Mouse (Mus musculus): ENCODE data around the gene Sik3. TPM values are rescaled to one million over a fixed set of nuclear protein-coding genes. Genes with fewer than 3 reads are reported as not detected.
A peak's percentile ranks its signal among the peaks of the same experiment; 100 is the strongest.

Sik3 gene
- polyA plus RNA-seq, 1 experiment: 46.5 TPM

GRCm38 (mm10) chr9:46235196-46235595 is 222.6 kb downstream of the Sik3 start:
- no peaks in the 10 kb centered on the region for H3K4me1 ChIP-seq (ENCODE audit: control insufficient read depth, insufficient read depth, low read length)
- no peak overlapping the region for H3K4me3 ChIP-seq (ENCODE audit: insufficient read depth, low read length)
- no peak overlapping the region for H3K27ac ChIP-seq (ENCODE audit: insufficient read depth, low read length)
- TF ChIP-seq POLR2A (IDR thresholded peaks at IDR 0.05; ENCODE audit: extremely low read depth, insufficient read depth, low read length): no peak
- no peak for TF ChIP-seq CTCF (IDR thresholded peaks at IDR 0.05; ENCODE audit: extremely low read depth, insufficient read depth, low read length)

- Histone ChIP-seq H3K4me1 (ENCODE audit: control insufficient read depth, insufficient read depth, low read length) (no peaks in the 10 kb centered on the region), H3K27ac (ENCODE audit: insufficient read depth, low read length) (no peak within 1 kb of the TSS), H3K4me3 (ENCODE audit: insufficient read depth, low read length) (no peak within 1 kb of the TSS)
- TF ChIP-seq CTCF (IDR thresholded peaks at IDR 0.05; ENCODE audit: extremely low read depth, insufficient read depth, low read length) (no peak), POLR2A (IDR thresholded peaks at IDR 0.05; ENCODE audit: extremely low read depth, insufficient read depth, low read length) (no peak)
These were observed 222.8 kb downstream of the Sik3 start, which contains the start of gene Apoc3 for GRCm38 (mm10) chr9:46235596-46235648. Gene Apoc3, minus strand, starts transcription at chr9:46235636.

DNA sequence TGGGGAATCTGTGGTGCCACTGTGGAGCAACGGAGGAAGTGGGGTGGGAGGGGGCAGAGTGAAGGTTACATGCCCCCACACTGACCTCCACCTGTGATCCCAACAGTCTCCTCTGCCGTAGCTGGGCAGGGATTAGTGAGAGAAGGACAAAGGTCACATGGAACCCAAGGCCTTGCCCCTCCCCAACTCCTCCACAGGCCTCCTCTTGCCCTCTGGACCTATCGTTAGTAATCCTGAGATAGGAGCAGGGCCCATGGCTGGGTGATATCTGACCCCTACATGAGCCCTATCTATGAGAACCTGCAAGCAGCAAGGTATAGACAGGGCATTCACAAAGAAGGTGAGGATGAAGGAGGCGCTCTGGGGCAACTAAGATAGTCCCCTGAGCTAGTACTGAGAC is 223.0 kb downstream of the Sik3 start:
- TF ChIP-seq POLR2A (IDR thresholded peaks at IDR 0.05; ENCODE audit: extremely low read depth, insufficient read depth, low read length) (no peak), CTCF (IDR thresholded peaks at IDR 0.05; ENCODE audit: extremely low read depth, insufficient read depth, low read length) (no peak)
- no peak overlapping the region for H3K27ac ChIP-seq (ENCODE audit: insufficient read depth, low read length)
- H3K4me3 ChIP-seq (ENCODE audit: insufficient read depth, low read length): no peak overlapping the region
- no peaks in the 10 kb centered on the region for H3K4me1 ChIP-seq (ENCODE audit: control insufficient read depth, insufficient read depth, low read length)

DNA sequence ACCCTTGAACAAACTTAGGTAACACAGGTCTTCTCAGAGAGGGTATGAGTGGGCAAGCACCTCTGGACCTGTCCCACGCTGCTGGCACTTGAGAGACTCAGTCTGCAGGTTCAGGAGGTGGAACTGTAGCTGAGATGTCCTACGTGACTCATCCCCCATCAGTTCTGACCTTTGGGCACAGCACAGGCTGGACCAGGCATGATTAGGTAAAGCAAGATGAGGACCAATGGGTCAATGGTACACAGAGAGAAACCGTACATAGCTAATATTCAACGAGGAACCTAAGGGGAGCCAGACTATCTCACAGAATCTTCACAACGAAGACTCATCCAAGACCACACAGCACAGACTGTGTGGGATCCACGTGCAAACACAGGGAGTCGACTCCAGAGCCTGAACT is 226.2 kb downstream of the Sik3 start:
- TF ChIP-seq POLR2A (IDR thresholded peaks at IDR 0.05; ENCODE audit: extremely low read depth, insufficient read depth, low read length): no peak
- no peak for TF ChIP-seq CTCF (IDR thresholded peaks at IDR 0.05; ENCODE audit: extremely low read depth, insufficient read depth, low read length)
- no peak overlapping the region for H3K4me3 ChIP-seq (ENCODE audit: insufficient read depth, low read length)
- H3K4me1 ChIP-seq (ENCODE audit: control insufficient read depth, insufficient read depth, low read length): no peaks in the 10 kb centered on the region
- H3K27ac ChIP-seq (ENCODE audit: insufficient read depth, low read length): no peak overlapping the region

GRCm38 (mm10) chr9:46240526-46241153 is 228.0 kb downstream of the Sik3 start, which contains the start of gene Apoa4:
Gene Apoa4, plus strand, starts transcription at chr9:46240696.
- TF ChIP-seq POLR2A (IDR thresholded peaks at IDR 0.05; ENCODE audit: extremely low read depth, insufficient read depth, low read length) (no peak), CTCF (IDR thresholded peaks at IDR 0.05; ENCODE audit: extremely low read depth, insufficient read depth, low read length) (no peak)
- Histone ChIP-seq H3K27ac (ENCODE audit: insufficient read depth, low read length) (no peak within 1 kb of the TSS), H3K4me3 (ENCODE audit: insufficient read depth, low read length) (no peak within 1 kb of the TSS), H3K4me1 (ENCODE audit: control insufficient read depth, insufficient read depth, low read length) (no peaks in the 10 kb centered on the region)

DNA sequence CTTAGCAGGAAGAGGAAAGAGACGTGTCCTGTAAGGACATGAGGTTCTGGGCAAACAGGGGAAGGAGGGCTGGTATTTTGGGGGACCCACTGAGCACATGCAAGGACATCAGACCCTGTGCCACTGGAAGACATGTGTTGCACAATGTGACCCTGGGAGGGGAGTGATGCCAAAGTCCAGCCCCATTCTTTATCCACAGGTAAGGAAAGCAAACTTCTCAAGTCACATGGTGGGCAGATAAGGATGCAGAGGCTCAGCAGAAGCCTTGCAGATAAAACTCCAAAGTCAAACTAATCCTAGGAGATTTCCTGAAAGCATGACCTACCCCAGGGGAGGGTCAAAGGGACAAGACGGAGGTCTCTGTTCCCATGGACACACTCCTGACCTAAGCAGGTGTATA is 229.2 kb downstream of the Sik3 start:
- no peak overlapping the region for H3K4me3 ChIP-seq (ENCODE audit: insufficient read depth, low read length)
- no peak overlapping the region for H3K27ac ChIP-seq (ENCODE audit: insufficient read depth, low read length)
- TF ChIP-seq CTCF (IDR thresholded peaks at IDR 0.05; ENCODE audit: extremely low read depth, insufficient read depth, low read length) (no peak), POLR2A (IDR thresholded peaks at IDR 0.05; ENCODE audit: extremely low read depth, insufficient read depth, low read length) (no peak)
- H3K4me1 ChIP-seq (ENCODE audit: control insufficient read depth, insufficient read depth, low read length): no peaks in the 10 kb centered on the region

GRCm38 (mm10) chr9:46243122-46243521 is 230.5 kb downstream of the Sik3 start:
- H3K4me3 ChIP-seq (ENCODE audit: insufficient read depth, low read length): no peak overlapping the region
- TF ChIP-seq CTCF (IDR thresholded peaks at IDR 0.05; ENCODE audit: extremely low read depth, insufficient read depth, low read length) (no peak), POLR2A (IDR thresholded peaks at IDR 0.05; ENCODE audit: extremely low read depth, insufficient read depth, low read length) (no peak)
- no peak overlapping the region for H3K27ac ChIP-seq (ENCODE audit: insufficient read depth, low read length)
- H3K4me1 ChIP-seq (ENCODE audit: control insufficient read depth, insufficient read depth, low read length): no peaks in the 10 kb centered on the region

DNA sequence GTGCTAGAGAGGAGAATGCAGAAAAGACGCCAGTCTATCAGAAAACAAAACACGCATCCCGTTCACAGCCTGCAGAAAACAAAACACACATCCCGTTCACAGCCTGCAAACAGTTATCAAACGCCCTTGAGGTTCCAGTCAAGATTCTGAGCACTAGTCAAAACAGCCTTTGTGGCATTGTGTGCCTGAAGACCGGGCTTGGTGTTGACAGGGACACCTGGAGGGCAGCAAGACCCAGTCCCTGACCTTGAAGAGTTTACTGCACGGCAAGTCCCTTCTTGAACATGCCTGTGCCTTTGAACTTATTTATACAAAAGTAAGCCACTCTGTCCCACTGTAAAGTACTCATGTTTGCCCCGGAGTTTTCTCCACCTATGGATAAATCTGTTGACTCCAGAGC is 231.0 kb downstream of the Sik3 start:
- TF ChIP-seq CTCF (IDR thresholded peaks at IDR 0.05; ENCODE audit: extremely low read depth, insufficient read depth, low read length) (no peak), POLR2A (IDR thresholded peaks at IDR 0.05; ENCODE audit: extremely low read depth, insufficient read depth, low read length) (no peak)
- Histone ChIP-seq H3K4me3 (ENCODE audit: insufficient read depth, low read length) (no peak overlapping the region), H3K27ac (ENCODE audit: insufficient read depth, low read length) (no peak overlapping the region), H3K4me1 (ENCODE audit: control insufficient read depth, insufficient read depth, low read length) (no peaks in the 10 kb centered on the region)

GRCm38 (mm10) chr9:46246752-46247324 is 234.2 kb downstream of the Sik3 start:
- no peaks in the 10 kb centered on the region for H3K4me1 ChIP-seq (ENCODE audit: control insufficient read depth, insufficient read depth, low read length)
- H3K27ac ChIP-seq (ENCODE audit: insufficient read depth, low read length): no peak overlapping the region
- TF ChIP-seq POLR2A (IDR thresholded peaks at IDR 0.05; ENCODE audit: extremely low read depth, insufficient read depth, low read length) (no peak), CTCF (IDR thresholded peaks at IDR 0.05; ENCODE audit: extremely low read depth, insufficient read depth, low read length) (peak; percentile 98)
- no peak overlapping the region for H3K4me3 ChIP-seq (ENCODE audit: insufficient read depth, low read length)

GRCm38 (mm10) chr9:46256177-46256576 is 243.6 kb downstream of the Sik3 start:
- no peak for TF ChIP-seq POLR2A (IDR thresholded peaks at IDR 0.05; ENCODE audit: extremely low read depth, insufficient read depth, low read length)
- TF ChIP-seq CTCF (IDR thresholded peaks at IDR 0.05; ENCODE audit: extremely low read depth, insufficient read depth, low read length): no peak
- H3K4me3 ChIP-seq (ENCODE audit: insufficient read depth, low read length): no peak overlapping the region
- H3K4me1 ChIP-seq (ENCODE audit: control insufficient read depth, insufficient read depth, low read length): no peaks in the 10 kb centered on the region
- H3K27ac ChIP-seq (ENCODE audit: insufficient read depth, low read length): no peak overlapping the region

Measured in cortical plate, adult 2 months (tissue).